Mouse (Mus musculus): Measurements from ENCODE around the gene Vapa. TPM values are rescaled to one million over a fixed set of nuclear protein-coding genes. Genes with fewer than 3 reads are reported as not detected.

Vapa gene
- polyA plus RNA-seq, 1 experiment from 2014 or later, result 260 TPM

GRCm38 (mm10) chr17:65606014-65606413, 7.3 kb downstream of the Vapa start:
- ATAC-seq (replicated peaks; ENCODE audit: insufficient number of reproducible peaks, low FRiP score, low TSS enrichment, low read depth) (no peak), DNase-seq (ENCODE audit: low spot score) (no peak)
- no peaks in the 10 kb centered on the region for H3K27me3 ChIP-seq (ENCODE audit: control insufficient read depth, insufficient read depth, low read length)
- no peaks in the 10 kb centered on the region for H3K9me3 ChIP-seq (replicated peaks; ENCODE audit: control insufficient read depth, low read length)
- H3K4me1 ChIP-seq (ENCODE audit: control insufficient read depth, insufficient read depth, low read length), result peaks cover 3% of the 10 kb centered on the region; the same call in 1 of the 2 replicates
- H3K27ac ChIP-seq (replicated peaks; ENCODE audit: low read depth, low read length), result no peak overlapping the region
- H3K36me3 ChIP-seq (replicated peaks; ENCODE audit: control insufficient read depth, insufficient read depth, low read depth, low read length), result 0 out of 2 replicates have a peak, but pooled peaks cover 2% of the 10 kb centered on the region
- H3K4me3 ChIP-seq (ENCODE audit: low read depth, low read length), result no peak overlapping the region
- 89% methylated on average over 4 of the region's 4 CpGs for WGBS
- H3K9ac ChIP-seq (replicated peaks; ENCODE audit: low read length), result no peak overlapping the region
- H3K4me2 ChIP-seq (ENCODE audit: low read depth, low read length), result no peak overlapping the region

- Histone ChIP-seq H3K27ac (replicated peaks; ENCODE audit: low read depth, low read length) (no peak overlapping the region), H3K27me3 (ENCODE audit: control insufficient read depth, insufficient read depth, low read length) (no peaks in the 10 kb centered on the region), H3K9ac (replicated peaks; ENCODE audit: low read length) (no peak overlapping the region), H3K4me1 (ENCODE audit: control insufficient read depth, insufficient read depth, low read length) (peaks cover 3% of the 10 kb centered on the region; the same call in 1 of the 2 replicates), H3K4me3 (ENCODE audit: low read depth, low read length) (no peak overlapping the region), H3K9me3 (replicated peaks; ENCODE audit: control insufficient read depth, low read length) (no peaks in the 10 kb centered on the region), H3K4me2 (ENCODE audit: low read depth, low read length) (no peak overlapping the region), H3K36me3 (replicated peaks; ENCODE audit: control insufficient read depth, insufficient read depth, low read depth, low read length) (0 out of 2 replicates have a peak, but pooled peaks cover 2% of the 10 kb centered on the region)
- DNase-seq (ENCODE audit: low spot score) (no peak), ATAC-seq (replicated peaks; ENCODE audit: insufficient number of reproducible peaks, low FRiP score, low TSS enrichment, low read depth) (no peak)
Measured at GRCm38 (mm10) chr17:65604892-65605291, 8.5 kb downstream of the Vapa start.

GRCm38 (mm10) chr17:65604315-65604714, 9.0 kb downstream of the Vapa start:
- Histone ChIP-seq H3K9me3 (replicated peaks; ENCODE audit: control insufficient read depth, low read length) (no peaks in the 10 kb centered on the region), H3K4me1 (ENCODE audit: control insufficient read depth, insufficient read depth, low read length) (peaks cover 3% of the 10 kb centered on the region; the same call in 1 of the 2 replicates), H3K4me3 (ENCODE audit: low read depth, low read length) (no peak overlapping the region), H3K27ac (replicated peaks; ENCODE audit: low read depth, low read length) (no peak overlapping the region), H3K4me2 (ENCODE audit: low read depth, low read length) (no peak overlapping the region), H3K36me3 (replicated peaks; ENCODE audit: control insufficient read depth, insufficient read depth, low read depth, low read length) (0 out of 2 replicates have a peak, but pooled peaks cover under 1% of the 10 kb centered on the region), H3K27me3 (ENCODE audit: control insufficient read depth, insufficient read depth, low read length) (no peaks in the 10 kb centered on the region), H3K9ac (replicated peaks; ENCODE audit: low read length) (no peak overlapping the region)
- DNase-seq (ENCODE audit: low spot score) (no peak), ATAC-seq (replicated peaks; ENCODE audit: insufficient number of reproducible peaks, low FRiP score, low TSS enrichment, low read depth) (no peak)

DNA sequence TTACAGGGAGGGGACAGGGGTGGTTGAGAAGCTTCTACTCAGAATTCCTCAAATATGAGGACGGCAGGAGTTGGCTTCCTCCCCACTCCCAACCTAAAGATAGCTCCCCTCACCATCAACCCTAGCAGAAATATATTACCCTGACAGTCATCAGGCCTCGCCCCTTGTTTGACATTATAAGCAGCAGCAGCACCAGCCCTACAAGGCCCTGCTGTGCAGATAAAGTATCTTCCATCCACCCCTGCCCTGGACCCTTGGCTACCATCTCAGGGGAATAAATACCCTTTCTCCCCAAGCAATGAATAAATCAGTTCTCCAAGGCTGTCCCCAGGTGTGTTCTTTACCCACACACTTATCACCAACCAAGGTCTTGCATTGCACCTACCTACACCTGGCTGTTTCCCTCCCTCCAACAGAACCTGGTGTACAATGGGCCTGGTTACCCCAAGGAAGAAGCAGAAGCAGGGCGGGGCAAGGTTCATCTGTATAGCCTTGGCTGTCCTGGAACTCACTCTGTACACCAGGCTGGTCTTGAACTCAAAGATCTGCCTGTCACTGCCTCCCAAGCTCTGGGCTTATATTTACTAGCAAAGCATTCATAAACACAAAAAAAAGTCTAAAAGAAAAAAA, 15.4 kb downstream of the Vapa start:
- ATAC-seq (replicated peaks; ENCODE audit: insufficient number of reproducible peaks, low FRiP score, low TSS enrichment, low read depth) (0 out of 2 replicates have a peak, but pooled peaks have one; percentile 18), DNase-seq (ENCODE audit: low spot score) (no peak)
- Histone ChIP-seq H3K36me3 (replicated peaks; ENCODE audit: control insufficient read depth, insufficient read depth, low read depth, low read length) (no peaks in the 10 kb centered on the region), H3K27me3 (ENCODE audit: control insufficient read depth, insufficient read depth, low read length) (no peaks in the 10 kb centered on the region), H3K27ac (replicated peaks; ENCODE audit: low read depth, low read length) (no peak overlapping the region), H3K4me2 (ENCODE audit: low read depth, low read length) (no peak overlapping the region), H3K9me3 (replicated peaks; ENCODE audit: control insufficient read depth, low read length) (no peaks in the 10 kb centered on the region), H3K4me3 (ENCODE audit: low read depth, low read length) (no peak overlapping the region), H3K4me1 (ENCODE audit: control insufficient read depth, insufficient read depth, low read length) (no peaks in the 10 kb centered on the region), H3K9ac (replicated peaks; ENCODE audit: low read length) (no peak overlapping the region)
- 84% methylated on average over 3 of the region's 3 CpGs for WGBS

DNA sequence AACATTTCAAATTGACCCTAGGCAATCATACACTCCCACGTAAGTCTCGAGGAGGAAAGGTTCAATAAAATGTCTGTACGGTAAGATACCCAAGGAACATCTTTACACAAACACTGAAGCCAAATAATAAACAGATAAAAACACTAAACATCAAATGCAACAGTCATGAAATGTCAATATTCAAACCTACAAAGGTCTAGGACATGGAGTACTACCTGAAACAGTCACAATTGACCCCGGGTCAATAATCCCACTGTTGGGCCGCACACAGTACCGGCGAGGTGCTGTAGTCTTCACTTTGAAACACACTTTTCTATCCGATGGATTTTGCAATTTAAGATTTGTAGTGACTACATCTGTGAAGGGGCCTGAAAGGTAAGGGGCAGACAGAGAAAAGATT, 18.7 kb downstream of the Vapa start:
- Histone ChIP-seq H3K27ac (replicated peaks; ENCODE audit: low read depth, low read length) (no peak overlapping the region), H3K27me3 (ENCODE audit: control insufficient read depth, insufficient read depth, low read length) (no peaks in the 10 kb centered on the region), H3K36me3 (replicated peaks; ENCODE audit: control insufficient read depth, insufficient read depth, low read depth, low read length) (no peaks in the 10 kb centered on the region), H3K4me2 (ENCODE audit: low read depth, low read length) (no peak overlapping the region), H3K4me1 (ENCODE audit: control insufficient read depth, insufficient read depth, low read length) (no peaks in the 10 kb centered on the region), H3K9ac (replicated peaks; ENCODE audit: low read length) (no peak overlapping the region), H3K4me3 (ENCODE audit: low read depth, low read length) (no peak overlapping the region), H3K9me3 (replicated peaks; ENCODE audit: control insufficient read depth, low read length) (no peaks in the 10 kb centered on the region)
- 95% methylated on average over 8 of the region's 8 CpGs for WGBS
- DNase-seq (ENCODE audit: low spot score), result no peak
- ATAC-seq (replicated peaks; ENCODE audit: insufficient number of reproducible peaks, low FRiP score, low TSS enrichment, low read depth), result no peak

GRCm38 (mm10) chr17:65586892-65587291, 26.5 kb downstream of the Vapa start:
- DNase-seq (ENCODE audit: low spot score) (no peak), ATAC-seq (replicated peaks; ENCODE audit: insufficient number of reproducible peaks, low FRiP score, low TSS enrichment, low read depth) (no peak)
- Histone ChIP-seq H3K27ac (replicated peaks; ENCODE audit: low read depth, low read length) (no peak overlapping the region), H3K9ac (replicated peaks; ENCODE audit: low read length) (no peak overlapping the region), H3K36me3 (replicated peaks; ENCODE audit: control insufficient read depth, insufficient read depth, low read depth, low read length) (no peaks in the 10 kb centered on the region), H3K27me3 (ENCODE audit: control insufficient read depth, insufficient read depth, low read length) (no peaks in the 10 kb centered on the region), H3K4me2 (ENCODE audit: low read depth, low read length) (no peak overlapping the region), H3K4me3 (ENCODE audit: low read depth, low read length) (no peak overlapping the region), H3K9me3 (replicated peaks; ENCODE audit: control insufficient read depth, low read length) (no peaks in the 10 kb centered on the region), H3K4me1 (ENCODE audit: control insufficient read depth, insufficient read depth, low read length) (no peaks in the 10 kb centered on the region)
- WGBS, result 95% methylated on average over 3 of the region's 3 CpGs

DNA sequence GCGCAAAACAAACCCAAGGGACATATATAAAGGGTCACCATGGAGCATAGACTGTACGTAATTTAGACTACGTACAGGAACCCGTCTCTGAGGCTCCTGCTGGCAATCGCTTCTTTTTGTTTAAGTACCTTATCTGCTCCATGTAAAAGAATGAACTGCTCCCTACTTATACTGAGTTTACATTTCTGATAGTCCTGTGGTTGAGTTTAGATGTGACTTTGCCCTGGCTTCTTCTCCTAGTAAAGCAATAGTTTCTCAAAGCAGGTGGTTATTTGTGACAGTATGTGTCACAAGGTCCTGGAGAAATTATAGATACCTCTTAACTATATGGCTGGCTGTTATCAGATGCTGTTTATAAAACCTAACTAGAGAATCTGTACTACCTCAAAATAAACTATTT, 31.9 kb downstream of the Vapa start:
- no peak overlapping the region for H3K9ac ChIP-seq (replicated peaks; ENCODE audit: low read length)
- no peak for DNase-seq (ENCODE audit: low spot score)
- no peak overlapping the region for H3K4me2 ChIP-seq (ENCODE audit: low read depth, low read length)
- no peak overlapping the region for H3K4me3 ChIP-seq (ENCODE audit: low read depth, low read length)
- no peaks in the 10 kb centered on the region for H3K27me3 ChIP-seq (ENCODE audit: control insufficient read depth, insufficient read depth, low read length)
- ATAC-seq (replicated peaks; ENCODE audit: insufficient number of reproducible peaks, low FRiP score, low TSS enrichment, low read depth), result no peak
- 96% methylated on average over 5 of the region's 5 CpGs for WGBS
- H3K36me3 ChIP-seq (replicated peaks; ENCODE audit: control insufficient read depth, insufficient read depth, low read depth, low read length), result no peaks in the 10 kb centered on the region; the same call in 1 of the 2 replicates
- H3K27ac ChIP-seq (replicated peaks; ENCODE audit: low read depth, low read length), result no peak overlapping the region
- no peaks in the 10 kb centered on the region for H3K9me3 ChIP-seq (replicated peaks; ENCODE audit: control insufficient read depth, low read length)
- no peaks in the 10 kb centered on the region for H3K4me1 ChIP-seq (ENCODE audit: control insufficient read depth, insufficient read depth, low read length)

GRCm38 (mm10) chr17:65579766-65580165, 33.6 kb downstream of the Vapa start:
- WGBS, result 93% methylated on average over 7 of the region's 7 CpGs
- ATAC-seq (replicated peaks; ENCODE audit: insufficient number of reproducible peaks, low FRiP score, low TSS enrichment, low read depth) (no peak), DNase-seq (ENCODE audit: low spot score) (no peak)
- Histone ChIP-seq H3K36me3 (replicated peaks; ENCODE audit: control insufficient read depth, insufficient read depth, low read depth, low read length) (no peaks in the 10 kb centered on the region; the same call in 1 of the 2 replicates), H3K4me2 (ENCODE audit: low read depth, low read length) (no peak overlapping the region), H3K9me3 (replicated peaks; ENCODE audit: control insufficient read depth, low read length) (no peaks in the 10 kb centered on the region), H3K9ac (replicated peaks; ENCODE audit: low read length) (no peak overlapping the region), H3K27me3 (ENCODE audit: control insufficient read depth, insufficient read depth, low read length) (no peaks in the 10 kb centered on the region), H3K27ac (replicated peaks; ENCODE audit: low read depth, low read length) (no peak overlapping the region), H3K4me1 (ENCODE audit: control insufficient read depth, insufficient read depth, low read length) (no peaks in the 10 kb centered on the region), H3K4me3 (ENCODE audit: low read depth, low read length) (no peak overlapping the region)

All from embryonic facial prominence, embryonic 11.5 days (tissue).